Mouse (Mus musculus): ENCODE measurements around the gene Usp7. TPM values are rescaled to one million over a fixed set of nuclear protein-coding genes. Genes with fewer than 3 reads are reported as not detected.

Usp7 gene
- polyA plus RNA-seq (2014; fragmentation: Nextera tagmentation; extraction: Ambion mirVana): 51.6 and 61.4 TPM in 2 replicates

- Histone ChIP-seq H3K4me3 (ENCODE audit: low read depth, low read length) (no peak within 1 kb of the TSS), H3K27ac (ENCODE audit: low read depth, low read length) (no peak within 1 kb of the TSS)
- 93% methylated on average over 20 of the region's 20 CpGs for WGBS
Measured at GRCm38 (mm10) chr16:8791949-8792557, at the start of gene Usp7. TSS of gene Usp7 (minus strand) at chr16:8792308.

GRCm38 (mm10) chr16:8840557-8840956, 48.4 kb upstream of the Usp7 start:
- Histone ChIP-seq H3K36me3 (ENCODE audit: control insufficient read depth, insufficient read depth, low read length) (peaks cover 15% of the 10 kb centered on the region; the same call in 1 of the 2 replicates), H3K9me3 (ENCODE audit: control insufficient read depth, low read length) (no peaks in the 10 kb centered on the region), H3K4me1 (ENCODE audit: control insufficient read depth, insufficient read depth, low read length) (no peaks in the 10 kb centered on the region), H3K4me2 (ENCODE audit: low read depth, low read length) (no peak overlapping the region), H3K4me3 (ENCODE audit: low read depth, low read length) (no peak overlapping the region), H3K9ac (replicated peaks; ENCODE audit: low read depth, low read length) (no peak overlapping the region), H3K27me3 (ENCODE audit: control insufficient read depth, insufficient read depth, low read length) (no peaks in the 10 kb centered on the region), H3K27ac (ENCODE audit: low read depth, low read length) (no peak overlapping the region)
- WGBS: 93% methylated on average over 3 of the region's 3 CpGs
- no peak for ATAC-seq (ENCODE audit: low read depth)

More at GRCm38 (mm10) chr16:8791949-8792557, at the start of gene Usp7:
- Histone ChIP-seq H3K27me3 (ENCODE audit: control insufficient read depth, insufficient read depth, low read length) (no peaks in the 10 kb centered on the region), H3K36me3 (ENCODE audit: control insufficient read depth, insufficient read depth, low read length) (no peaks in the 10 kb centered on the region), H3K4me1 (ENCODE audit: control insufficient read depth, insufficient read depth, low read length) (no peaks in the 10 kb centered on the region), H3K4me2 (ENCODE audit: low read depth, low read length) (no peak within 1 kb of the TSS), H3K9me3 (ENCODE audit: control insufficient read depth, low read length) (no peaks in the 10 kb centered on the region), H3K9ac (replicated peaks; ENCODE audit: low read depth, low read length) (no peak within 1 kb of the TSS)
- ATAC-seq (ENCODE audit: low read depth): no peak

DNA sequence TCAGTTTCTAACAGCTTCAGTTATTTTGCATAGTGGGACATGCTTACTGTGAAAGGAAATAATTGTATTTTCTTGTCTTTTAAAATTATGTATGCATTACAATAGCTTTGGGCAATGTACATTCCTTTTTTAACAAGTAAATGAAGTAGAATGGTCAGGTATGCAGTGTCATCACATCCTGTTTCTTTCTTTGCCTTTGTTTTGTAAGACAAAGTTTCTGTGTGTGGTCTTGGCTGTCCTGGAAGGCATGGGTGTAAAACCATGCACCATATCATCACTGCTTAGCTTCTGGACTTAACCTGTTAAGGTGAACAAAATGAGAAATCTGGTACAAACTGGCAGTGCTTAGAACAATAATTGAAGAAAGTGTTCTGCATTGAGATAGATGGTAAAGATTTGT, 46.8 kb upstream of the Usp7 start:
- peaks cover 13% of the 10 kb centered on the region; the same call in 1 of the 2 replicates for H3K36me3 ChIP-seq (ENCODE audit: control insufficient read depth, insufficient read depth, low read length)
- no peaks in the 10 kb centered on the region for H3K27me3 ChIP-seq (ENCODE audit: control insufficient read depth, insufficient read depth, low read length)
- H3K27ac ChIP-seq (ENCODE audit: low read depth, low read length): no peak overlapping the region
- H3K9ac ChIP-seq (replicated peaks; ENCODE audit: low read depth, low read length): no peak overlapping the region
- no peak overlapping the region for H3K4me3 ChIP-seq (ENCODE audit: low read depth, low read length)
- ATAC-seq (ENCODE audit: low read depth): no peak
- H3K4me2 ChIP-seq (ENCODE audit: low read depth, low read length): no peak overlapping the region
- H3K4me1 ChIP-seq (ENCODE audit: control insufficient read depth, insufficient read depth, low read length): peaks cover 9% of the 10 kb centered on the region
- no peaks in the 10 kb centered on the region for H3K9me3 ChIP-seq (ENCODE audit: control insufficient read depth, low read length)

DNA sequence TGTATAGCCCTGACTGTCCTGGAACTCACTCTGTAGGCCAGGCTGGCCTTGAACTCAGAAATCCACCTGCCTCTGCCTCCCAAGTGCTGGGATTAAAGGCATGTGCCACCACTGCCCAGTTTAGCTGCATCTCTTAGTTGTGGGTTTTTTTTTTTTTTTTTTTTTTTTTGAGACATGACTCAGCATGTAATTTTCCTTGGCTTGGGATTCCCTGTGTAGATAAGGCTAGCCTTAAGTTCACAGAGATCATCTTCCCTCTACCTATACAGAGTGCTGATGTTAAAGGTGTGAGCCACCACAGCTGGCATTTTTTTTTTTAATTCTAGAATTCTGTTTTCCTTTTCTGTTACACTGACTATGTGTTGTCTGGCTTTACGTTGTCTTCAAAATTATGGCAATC, 45.5 kb upstream of the Usp7 start:
- H3K9me3 ChIP-seq (ENCODE audit: control insufficient read depth, low read length): no peaks in the 10 kb centered on the region
- no peak overlapping the region for H3K9ac ChIP-seq (replicated peaks; ENCODE audit: low read depth, low read length)
- H3K4me3 ChIP-seq (ENCODE audit: low read depth, low read length): no peak overlapping the region
- ATAC-seq (ENCODE audit: low read depth): no peak
- peaks cover 20% of the 10 kb centered on the region for H3K4me1 ChIP-seq (ENCODE audit: control insufficient read depth, insufficient read depth, low read length)
- H3K27ac ChIP-seq (ENCODE audit: low read depth, low read length): no peak overlapping the region
- H3K36me3 ChIP-seq (ENCODE audit: control insufficient read depth, insufficient read depth, low read length): peaks cover 6% of the 10 kb centered on the region; the same call in 1 of the 2 replicates
- 88% methylated on average over 1 of the region's 1 CpGs for WGBS
- H3K4me2 ChIP-seq (ENCODE audit: low read depth, low read length): no peak overlapping the region
- no peaks in the 10 kb centered on the region for H3K27me3 ChIP-seq (ENCODE audit: control insufficient read depth, insufficient read depth, low read length)

- no peak for ATAC-seq (ENCODE audit: low read depth)
- Histone ChIP-seq H3K4me1 (ENCODE audit: control insufficient read depth, insufficient read depth, low read length) (peaks cover 27% of the 10 kb centered on the region), H3K4me2 (ENCODE audit: low read depth, low read length) (no peak overlapping the region)
Measured at GRCm38 (mm10) chr16:8836876-8837275, 44.8 kb upstream of the Usp7 start.

GRCm38 (mm10) chr16:8831241-8831640, 39.1 kb upstream of the Usp7 start:
- peaks cover 30% of the 10 kb centered on the region for H3K4me1 ChIP-seq (ENCODE audit: control insufficient read depth, insufficient read depth, low read length)
- no peak for ATAC-seq (ENCODE audit: low read depth)
- H3K27me3 ChIP-seq (ENCODE audit: control insufficient read depth, insufficient read depth, low read length): no peaks in the 10 kb centered on the region; the same call in 1 of the 2 replicates
- peaks cover 3% of the 10 kb centered on the region; the same call in 1 of the 2 replicates for H3K36me3 ChIP-seq (ENCODE audit: control insufficient read depth, insufficient read depth, low read length)
- under 1% methylated on average over 12 of the region's 12 CpGs for WGBS
- no peaks in the 10 kb centered on the region for H3K9me3 ChIP-seq (ENCODE audit: control insufficient read depth, low read length)
- peak overlapping the region; percentile 85 for H3K4me2 ChIP-seq (ENCODE audit: low read depth, low read length)
- H3K9ac ChIP-seq (replicated peaks; ENCODE audit: low read depth, low read length): peak overlapping the region; percentile 98
- peak overlapping the region; percentile 98 for H3K4me3 ChIP-seq (ENCODE audit: low read depth, low read length)
- H3K27ac ChIP-seq (ENCODE audit: low read depth, low read length): peak overlapping the region; percentile 91

More at GRCm38 (mm10) chr16:8836876-8837275, 44.8 kb upstream of the Usp7 start:
- no peaks in the 10 kb centered on the region for H3K27me3 ChIP-seq (ENCODE audit: control insufficient read depth, insufficient read depth, low read length)
- H3K9me3 ChIP-seq (ENCODE audit: control insufficient read depth, low read length): no peaks in the 10 kb centered on the region
- no peak overlapping the region for H3K9ac ChIP-seq (replicated peaks; ENCODE audit: low read depth, low read length)
- peaks cover 6% of the 10 kb centered on the region; the same call in 1 of the 2 replicates for H3K36me3 ChIP-seq (ENCODE audit: control insufficient read depth, insufficient read depth, low read length)
- no peak overlapping the region for H3K27ac ChIP-seq (ENCODE audit: low read depth, low read length)
- WGBS: 97% methylated on average over 1 of the region's 1 CpGs
- H3K4me3 ChIP-seq (ENCODE audit: low read depth, low read length): no peak overlapping the region

GRCm38 (mm10) chr16:8830431-8831211, 38.5 kb upstream of the Usp7 start:
- H3K4me1 ChIP-seq (ENCODE audit: control insufficient read depth, insufficient read depth, low read length): peaks cover 30% of the 10 kb centered on the region
- H3K9ac ChIP-seq (replicated peaks; ENCODE audit: low read depth, low read length): peak overlapping the region; percentile 98
- H3K27ac ChIP-seq (ENCODE audit: low read depth, low read length): peak overlapping the region; percentile 91
- no peaks in the 10 kb centered on the region; the same call in 1 of the 2 replicates for H3K27me3 ChIP-seq (ENCODE audit: control insufficient read depth, insufficient read depth, low read length)
- WGBS: under 1% methylated on average over 63 of the region's 74 CpGs
- peaks cover 3% of the 10 kb centered on the region; the same call in 1 of the 2 replicates for H3K36me3 ChIP-seq (ENCODE audit: control insufficient read depth, insufficient read depth, low read length)
- H3K4me2 ChIP-seq (ENCODE audit: low read depth, low read length): peak overlapping the region; percentile 85
- peak overlapping the region; percentile 98 for H3K4me3 ChIP-seq (ENCODE audit: low read depth, low read length)
- ATAC-seq (ENCODE audit: low read depth): peak; percentile 33
- H3K9me3 ChIP-seq (ENCODE audit: control insufficient read depth, low read length): no peaks in the 10 kb centered on the region

- Histone ChIP-seq H3K9ac (replicated peaks; ENCODE audit: low read depth, low read length) (peak within 1 kb of the TSS; percentile 98), H3K4me2 (ENCODE audit: low read depth, low read length) (peak within 1 kb of the TSS; percentile 98), H3K27me3 (ENCODE audit: control insufficient read depth, insufficient read depth, low read length) (no peaks in the 10 kb centered on the region; the same call in 1 of the 2 replicates), H3K27ac (ENCODE audit: low read depth, low read length) (peak within 1 kb of the TSS; percentile 91), H3K4me3 (ENCODE audit: low read depth, low read length) (peak within 1 kb of the TSS; percentile 98), H3K9me3 (ENCODE audit: control insufficient read depth, low read length) (no peaks in the 10 kb centered on the region), H3K36me3 (ENCODE audit: control insufficient read depth, insufficient read depth, low read length) (peaks cover 3% of the 10 kb centered on the region; the same call in 1 of the 2 replicates), H3K4me1 (ENCODE audit: control insufficient read depth, insufficient read depth, low read length) (peaks cover 26% of the 10 kb centered on the region)
- under 1% methylated on average over 78 of the region's 80 CpGs for WGBS
- peak; percentile 95 for ATAC-seq (ENCODE audit: low read depth)
Measured at GRCm38 (mm10) chr16:8829564-8830359, 37.7 kb upstream of the Usp7 start, which contains the start of gene 1810013L24Rik. TSS of gene 1810013L24Rik (plus strand) at chr16:8830100.
